Mouse (Mus musculus): Measurements from ENCODE around the gene Wdr35. TPM values are rescaled to one million over a fixed set of nuclear protein-coding genes. Genes with fewer than 3 reads are reported as not detected.
A peak's percentile ranks its signal among the peaks of the same experiment; 100 is the strongest.

Wdr35 gene
- total and polyA plus RNA-seq, 3 experiments, result 5.9 to 8.8 (median 7.4) TPM

GRCm38 (mm10) chr12:8939490-8939889 lies 34.2 kb upstream of the Wdr35 start:
- H3K9ac ChIP-seq (ENCODE audit: insufficient read depth, low read depth), result no peak overlapping the region
- no peaks in the 10 kb centered on the region for H3K27me3 ChIP-seq (replicated peaks)
- H3K79me2 ChIP-seq (replicated peaks; ENCODE audit: control insufficient read depth, extremely low read depth, insufficient read depth, poor library complexity, severe bottlenecking), result no peaks in the 10 kb centered on the region
- no peak for DNase-seq (ENCODE audit: extremely low read depth)
- H3K4me3 ChIP-seq (replicated peaks in 1 of 3; ENCODE audit: low read depth in 2 of 3, low read length in 2 of 3, poor library complexity in 1 of 3), result no peak overlapping the region
- peaks cover 15 to 32% of the 10 kb centered on the region in 2 experiments for H3K4me1 ChIP-seq (ENCODE audit: control insufficient read depth in 1 of 2, insufficient read depth in 2 of 2)
- no peaks in the 10 kb centered on the region for H3K9me3 ChIP-seq (replicated peaks; ENCODE audit: low read length)
- no peak overlapping the region for H3K4me2 ChIP-seq (ENCODE audit: insufficient read depth, low read depth, poor library complexity, severe bottlenecking)
- dilution Hi-C loops (cut with MboI; ENCODE audit: extremely low pct_ligation_motif_present, extremely low pct_unique_long_range_greater_than_20kb, low sequenced_read_pairs), result no loop called here
- TF ChIP-seq JUN (IDR thresholded peaks at IDR 0.05; ENCODE audit: insufficient read depth, low read depth, low read length), result no peak
- no peak for TF ChIP-seq TCF12 (IDR thresholded peaks at IDR 0.05; ENCODE audit: low read depth, low read length)
- no peak for TF ChIP-seq ZMIZ1 (IDR thresholded peaks at IDR 0.05; ENCODE audit: low read depth, low read length)
- no peak for TF ChIP-seq TBP (conservative IDR thresholded peaks at IDR 0.05; ENCODE audit: low read depth, low read length)
- TF ChIP-seq ZKSCAN1 (IDR thresholded peaks at IDR 0.05; ENCODE audit: borderline replicate concordance, low read depth, low read length), result no peak
- TF ChIP-seq SMC3 (IDR thresholded peaks at IDR 0.05; ENCODE audit: low read depth, low read length), result no peak
- no peak for TF ChIP-seq MAX (IDR thresholded peaks at IDR 0.05; ENCODE audit: low read length)
- no peak overlapping the region for H3K27ac ChIP-seq (ENCODE audit: insufficient read depth, low read depth)
- in situ Hi-C loops (cut with MboI; ENCODE audit: low pct_ligation_motif_present, low pct_unique_long_range_greater_than_20kb, low sequenced_read_pairs), result no loop called here
- peaks cover 42 to 51% of the 10 kb centered on the region in 2 experiments for H3K36me3 ChIP-seq (replicated peaks in 1 of 2; ENCODE audit: control insufficient read depth in 1 of 2, insufficient read depth in 1 of 2, low read length in 1 of 2)

GRCm38 (mm10) chr12:8940011-8941005 lies 33.4 kb upstream of the Wdr35 start:
- dilution Hi-C loops (cut with MboI; ENCODE audit: extremely low pct_ligation_motif_present, extremely low pct_unique_long_range_greater_than_20kb, low sequenced_read_pairs) (no loop called here), in situ Hi-C loops (cut with MboI; ENCODE audit: low pct_ligation_motif_present, low pct_unique_long_range_greater_than_20kb, low sequenced_read_pairs) (no loop called here)
- Histone ChIP-seq H3K4me3 (replicated peaks in 1 of 3; ENCODE audit: low read depth in 2 of 3, low read length in 2 of 3, poor library complexity in 1 of 3) (no peak overlapping the region), H3K9me3 (replicated peaks; ENCODE audit: low read length) (no peaks in the 10 kb centered on the region), H3K36me3 (replicated peaks in 1 of 2; ENCODE audit: control insufficient read depth in 1 of 2, insufficient read depth in 1 of 2, low read length in 1 of 2) (peaks cover 34 to 43% of the 10 kb centered on the region in 2 experiments), H3K9ac (ENCODE audit: insufficient read depth, low read depth) (no peak overlapping the region), H3K27ac (ENCODE audit: insufficient read depth, low read depth) (peak overlapping the region; percentile 43), H3K79me2 (replicated peaks; ENCODE audit: control insufficient read depth, extremely low read depth, insufficient read depth, poor library complexity, severe bottlenecking) (no peaks in the 10 kb centered on the region), H3K27me3 (replicated peaks) (no peaks in the 10 kb centered on the region), H3K4me2 (ENCODE audit: insufficient read depth, low read depth, poor library complexity, severe bottlenecking) (peak overlapping the region; percentile 29; the same call in 1 of the 2 replicates), H3K4me1 (ENCODE audit: control insufficient read depth in 1 of 2, insufficient read depth in 2 of 2) (peaks cover 15 to 32% of the 10 kb centered on the region in 2 experiments)
- DNase-seq (ENCODE audit: extremely low read depth), result peak; percentile 74
- TF ChIP-seq GABPA (IDR thresholded peaks at IDR 0.05; ENCODE audit: insufficient replicate concordance, low read depth, low read length) (no peak), ZKSCAN1 (IDR thresholded peaks at IDR 0.05; ENCODE audit: borderline replicate concordance, low read depth, low read length) (no peak), MYC (IDR thresholded peaks at IDR 0.05; ENCODE audit: low read depth, low read length) (0 out of 2 replicates have a peak, but pooled peaks have one; percentile 32), SIN3A (IDR thresholded peaks at IDR 0.05; ENCODE audit: low read length) (peak; percentile 49; the same call in 1 of the 2 replicates), NRF1 (IDR thresholded peaks at IDR 0.05; ENCODE audit: low read depth, low read length) (no peak), E2F4 (IDR thresholded peaks at IDR 0.05; ENCODE audit: insufficient replicate concordance, low read depth, low read length) (no peak), ZC3H11A (IDR thresholded peaks at IDR 0.05; ENCODE audit: low read depth, low read length) (no peak), EP300 (IDR thresholded peaks at IDR 0.05; ENCODE audit: low read length) (peak; percentile 69), UBTF (IDR thresholded peaks at IDR 0.05; ENCODE audit: low read depth, low read length) (no peak), USF2 (conservative IDR thresholded peaks at IDR 0.05; ENCODE audit: low read depth, low read length) (no peak), TBP (conservative IDR thresholded peaks at IDR 0.05; ENCODE audit: low read depth, low read length) (0 out of 2 replicates have a peak, but pooled peaks have one; percentile 52), KAT2A (IDR thresholded peaks at IDR 0.05; ENCODE audit: insufficient replicate concordance, low read length) (no peak), MXI1 (IDR thresholded peaks at IDR 0.05; ENCODE audit: low read depth, low read length) (peak; percentile 46; the same call in 1 of the 2 replicates), ZMIZ1 (IDR thresholded peaks at IDR 0.05; ENCODE audit: low read depth, low read length) (peak; percentile 76), MEF2A (IDR thresholded peaks at IDR 0.05; ENCODE audit: borderline replicate concordance, low read depth, low read length) (peak; percentile 47; the same call in 1 of the 2 replicates), BHLHE40 (IDR thresholded peaks at IDR 0.05; ENCODE audit: low read depth, low read length) (peak; percentile 77), RCOR1 (conservative IDR thresholded peaks at IDR 0.05; ENCODE audit: low read depth, low read length) (no peak), USF1 (IDR thresholded peaks at IDR 0.05; ENCODE audit: low read depth, low read length) (no peak), CTCF (conservative IDR thresholded peaks at IDR 0.05 in 1 of 2, IDR thresholded peaks at IDR 0.05 in 1 of 2; ENCODE audit: low read depth in 2 of 2, low read length in 2 of 2) (no peak), TCF12 (IDR thresholded peaks at IDR 0.05; ENCODE audit: low read depth, low read length) (no peak), MAX (IDR thresholded peaks at IDR 0.05; ENCODE audit: low read length) (peak; percentile 42; the same call in 1 of the 2 replicates), POLR2AphosphoS2 (IDR thresholded peaks at IDR 0.05; ENCODE audit: low read depth, low read length) (peak; percentile 74; the same call in 1 of the 2 replicates), SMC3 (IDR thresholded peaks at IDR 0.05; ENCODE audit: low read depth, low read length) (no peak), RAD21 (IDR thresholded peaks at IDR 0.05; ENCODE audit: low read depth, low read length) (no peak), ETS1 (conservative IDR thresholded peaks at IDR 0.05; ENCODE audit: low read depth, low read length) (no peak; the same call in 1 of the 2 replicates), IRF4 (IDR thresholded peaks at IDR 0.05; ENCODE audit: low read depth, low read length) (peak; percentile 93)

All from CH12.LX (cell line).